Mouse (Mus musculus): ENCODE results near the gene Fos. TPM values are rescaled to one million over a fixed set of nuclear protein-coding genes. Genes with fewer than 3 reads are reported as not detected.
A peak's percentile ranks its signal among the peaks of the same experiment; 100 is the strongest.

The Fos gene
- polyA plus RNA-seq, 1 experiment, result 12.1 TPM

DNA sequence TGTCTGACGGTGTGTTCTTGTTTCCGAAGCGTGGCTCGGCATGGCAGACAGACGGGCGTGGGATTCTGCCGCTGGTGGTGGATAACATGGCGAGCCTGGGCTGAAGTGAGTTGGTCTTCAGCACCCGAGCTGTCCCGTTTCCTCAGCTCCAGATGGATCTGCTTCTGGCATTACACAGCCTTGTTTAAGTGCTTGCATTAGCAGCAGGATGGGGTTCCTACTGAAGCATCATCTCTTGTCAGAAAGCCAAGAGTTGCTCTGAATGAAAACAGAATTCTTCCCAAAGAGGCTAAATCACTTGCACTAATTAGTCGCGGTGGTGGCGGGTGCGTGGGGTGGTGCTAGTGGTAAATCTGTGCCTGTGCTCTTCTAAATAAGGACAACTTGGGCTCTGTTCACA, 5.8 kb upstream of the Fos start:
- 76% methylated on average over 14 of the region's 14 CpGs for WGBS
- peaks cover 16% of the 10 kb centered on the region for H3K27me3 ChIP-seq (ENCODE audit: control insufficient read depth, insufficient read depth, low read length)

DNA sequence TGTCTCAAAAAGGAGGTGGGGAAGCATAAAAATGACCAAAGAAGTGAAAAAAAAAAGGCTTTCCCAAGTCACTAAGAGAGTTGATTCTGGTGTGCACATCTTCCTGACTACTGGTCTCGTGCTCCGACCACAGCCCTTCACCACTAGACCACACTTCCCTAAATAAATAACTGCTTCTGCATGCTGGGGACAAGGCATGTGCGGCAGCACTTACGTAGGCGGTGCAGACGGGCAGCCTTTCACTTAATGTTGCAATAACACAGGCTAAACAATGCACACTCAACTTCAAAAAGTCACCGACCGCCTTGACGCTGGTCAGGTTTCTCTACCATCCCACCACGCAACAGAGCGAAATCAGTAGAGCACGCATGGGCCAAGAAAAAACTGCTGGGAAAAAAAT, 5.0 kb upstream of the Fos start:
- 7% methylated on average over 12 of the region's 12 CpGs for WGBS
- no peak overlapping the region for H3K4me3 ChIP-seq (ENCODE audit: control insufficient read depth, insufficient read depth, low read length)
- H3K36me3 ChIP-seq (ENCODE audit: control insufficient read depth, insufficient read depth, low read length), result no peaks in the 10 kb centered on the region
- TF ChIP-seq CTCF (IDR thresholded peaks at IDR 0.05; ENCODE audit: borderline replicate concordance, control insufficient read depth, extremely low read depth, insufficient read depth, low read length, poor library complexity) (no peak), POLR2A (IDR thresholded peaks at IDR 0.05; ENCODE audit: control insufficient read depth, extremely low read depth, insufficient read depth, low read length, poor library complexity) (no peak)
- H3K27me3 ChIP-seq (ENCODE audit: control insufficient read depth, insufficient read depth, low read length), result peaks cover 16% of the 10 kb centered on the region
- H3K27ac ChIP-seq (ENCODE audit: control insufficient read depth, insufficient read depth, low read length), result no peak overlapping the region
- no peak for DNase-seq
- H3K4me1 ChIP-seq (replicated peaks; ENCODE audit: control insufficient read depth, insufficient read depth, low read length), result peaks cover 16% of the 10 kb centered on the region

More for the DNA sequence above, 5.8 kb upstream of the Fos start:
- H3K27ac ChIP-seq (ENCODE audit: control insufficient read depth, insufficient read depth, low read length), result no peak overlapping the region
- no peaks in the 10 kb centered on the region for H3K36me3 ChIP-seq (ENCODE audit: control insufficient read depth, insufficient read depth, low read length)
- TF ChIP-seq POLR2A (IDR thresholded peaks at IDR 0.05; ENCODE audit: control insufficient read depth, extremely low read depth, insufficient read depth, low read length, poor library complexity) (no peak), CTCF (IDR thresholded peaks at IDR 0.05; ENCODE audit: borderline replicate concordance, control insufficient read depth, extremely low read depth, insufficient read depth, low read length, poor library complexity) (no peak)
- H3K4me1 ChIP-seq (replicated peaks; ENCODE audit: control insufficient read depth, insufficient read depth, low read length), result peaks cover 13% of the 10 kb centered on the region
- no peak for DNase-seq
- H3K4me3 ChIP-seq (ENCODE audit: control insufficient read depth, insufficient read depth, low read length), result no peak overlapping the region

DNA sequence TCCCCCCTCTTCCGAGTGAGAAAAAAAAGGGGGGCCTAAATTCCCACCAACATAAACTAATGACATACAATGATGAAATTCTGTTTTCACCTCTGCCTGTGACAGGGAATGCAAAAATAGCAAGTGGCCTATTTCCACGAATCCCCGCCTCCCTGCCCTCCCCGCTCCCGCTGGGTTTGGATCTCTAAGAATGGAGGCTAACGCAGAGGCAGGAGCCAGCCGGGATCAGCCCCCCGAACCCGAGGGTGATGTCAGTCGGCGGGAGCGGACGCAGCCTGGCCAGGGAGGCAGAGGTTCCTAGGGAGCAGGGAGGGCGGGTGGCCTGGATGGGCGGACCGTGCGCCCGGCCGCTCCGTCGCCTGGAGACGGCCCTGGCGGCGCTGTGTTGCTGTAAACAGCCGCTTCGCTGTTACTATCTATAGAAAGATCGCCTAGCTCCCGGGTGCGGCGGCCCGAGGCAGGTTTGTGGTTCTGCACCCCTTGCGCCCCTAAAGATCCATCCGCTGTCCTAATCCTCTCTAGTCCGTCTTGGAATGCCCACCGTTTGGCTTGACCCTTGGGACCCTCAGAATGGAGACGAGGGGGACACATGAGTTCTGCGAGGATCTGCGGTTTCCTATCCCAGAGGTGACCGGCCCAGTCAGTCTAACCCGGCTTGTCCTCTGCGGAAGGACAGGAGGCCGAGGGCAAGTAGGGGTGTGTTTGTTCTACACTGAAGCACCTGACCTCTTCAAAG, 1.6 kb upstream of the Fos start:
- 3% methylated on average over 42 of the region's 42 CpGs for WGBS
- peak; percentile 26 for DNase-seq
- no peak for TF ChIP-seq POLR2A (IDR thresholded peaks at IDR 0.05; ENCODE audit: control insufficient read depth, extremely low read depth, insufficient read depth, low read length, poor library complexity)
- 0 out of 2 replicates have a peak, but pooled peaks have one; percentile 26 for TF ChIP-seq CTCF (IDR thresholded peaks at IDR 0.05; ENCODE audit: borderline replicate concordance, control insufficient read depth, extremely low read depth, insufficient read depth, low read length, poor library complexity)

DNA sequence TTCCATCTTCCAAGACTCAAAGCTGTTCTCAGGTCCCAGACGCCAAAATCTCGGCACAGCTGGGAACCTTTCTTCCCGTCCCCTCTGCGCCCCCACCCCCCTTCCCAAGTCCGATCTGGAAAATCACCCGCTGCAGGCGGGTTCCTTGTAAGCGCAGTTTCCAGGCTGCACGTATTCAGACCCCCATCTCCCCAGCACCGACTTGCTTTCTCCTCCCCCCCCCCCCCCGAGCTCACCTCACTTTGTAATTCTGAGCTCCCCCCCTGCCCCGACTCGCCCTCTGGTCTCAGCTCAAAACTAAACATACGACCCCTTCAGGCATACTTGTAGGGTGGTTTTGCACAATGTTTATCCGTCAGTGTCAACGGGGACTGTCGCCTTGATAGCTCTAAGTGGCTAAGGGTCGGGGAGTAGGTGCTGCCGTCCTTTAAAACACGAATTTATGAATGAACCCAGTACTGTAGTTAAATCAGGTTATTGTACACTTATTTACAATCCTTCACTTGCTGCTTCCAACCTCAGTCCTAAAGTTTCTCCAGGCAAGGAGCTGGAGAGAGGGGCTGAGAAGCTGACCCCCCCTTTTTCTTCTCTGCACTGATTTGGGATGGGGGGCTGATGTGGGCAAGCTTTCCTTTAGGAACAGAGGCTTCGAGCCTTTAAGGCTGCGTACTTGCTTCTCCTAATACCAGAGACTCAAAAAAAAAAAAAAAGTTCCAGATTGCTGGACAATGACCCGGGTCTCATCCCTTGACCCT, 857 bp upstream of the Fos start:
- no peak for DNase-seq
- WGBS, result 1% methylated on average over 23 of the region's 23 CpGs
- TF ChIP-seq POLR2A (IDR thresholded peaks at IDR 0.05; ENCODE audit: control insufficient read depth, extremely low read depth, insufficient read depth, low read length, poor library complexity) (no peak), CTCF (IDR thresholded peaks at IDR 0.05; ENCODE audit: borderline replicate concordance, control insufficient read depth, extremely low read depth, insufficient read depth, low read length, poor library complexity) (no peak)

More for the DNA sequence above, 1.6 kb upstream of the Fos start:
- H3K36me3 ChIP-seq (ENCODE audit: control insufficient read depth, insufficient read depth, low read length), result no peaks in the 10 kb centered on the region
- H3K27me3 ChIP-seq (ENCODE audit: control insufficient read depth, insufficient read depth, low read length), result peaks cover 16% of the 10 kb centered on the region
- H3K27ac ChIP-seq (ENCODE audit: control insufficient read depth, insufficient read depth, low read length), result no peak overlapping the region
- H3K4me1 ChIP-seq (replicated peaks; ENCODE audit: control insufficient read depth, insufficient read depth, low read length), result peaks cover 23% of the 10 kb centered on the region
- H3K4me3 ChIP-seq (ENCODE audit: control insufficient read depth, insufficient read depth, low read length), result peak overlapping the region; percentile 30

DNA sequence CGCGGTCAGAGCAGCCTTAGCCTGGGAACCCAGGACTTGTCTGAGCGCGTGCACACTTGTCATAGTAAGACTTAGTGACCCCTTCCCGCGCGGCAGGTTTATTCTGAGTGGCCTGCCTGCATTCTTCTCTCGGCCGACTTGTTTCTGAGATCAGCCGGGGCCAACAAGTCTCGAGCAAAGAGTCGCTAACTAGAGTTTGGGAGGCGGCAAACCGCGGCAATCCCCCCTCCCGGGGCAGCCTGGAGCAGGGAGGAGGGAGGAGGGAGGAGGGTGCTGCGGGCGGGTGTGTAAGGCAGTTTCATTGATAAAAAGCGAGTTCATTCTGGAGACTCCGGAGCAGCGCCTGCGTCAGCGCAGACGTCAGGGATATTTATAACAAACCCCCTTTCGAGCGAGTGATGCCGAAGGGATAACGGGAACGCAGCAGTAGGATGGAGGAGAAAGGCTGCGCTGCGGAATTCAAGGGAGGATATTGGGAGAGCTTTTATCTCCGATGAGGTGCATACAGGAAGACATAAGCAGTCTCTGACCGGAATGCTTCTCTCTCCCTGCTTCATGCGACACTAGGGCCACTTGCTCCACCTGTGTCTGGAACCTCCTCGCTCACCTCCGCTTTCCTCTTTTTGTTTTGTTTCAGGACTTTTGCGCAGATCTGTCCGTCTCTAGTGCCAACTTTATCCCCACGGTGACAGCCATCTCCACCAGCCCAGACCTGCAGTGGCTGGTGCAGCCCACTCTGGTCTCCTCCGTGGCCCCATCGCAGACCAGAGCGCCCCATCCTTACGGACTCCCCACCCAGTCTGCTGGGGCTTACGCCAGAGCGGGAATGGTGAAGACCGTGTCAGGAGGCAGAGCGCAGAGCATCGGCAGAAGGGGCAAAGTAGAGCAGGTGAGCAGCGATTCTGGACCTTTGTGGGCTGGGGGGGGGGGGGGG, 875 bp downstream of the Fos start:
- peaks cover 11% of the 10 kb centered on the region for H3K27me3 ChIP-seq (ENCODE audit: control insufficient read depth, insufficient read depth, low read length)
- no peak overlapping the region for H3K27ac ChIP-seq (ENCODE audit: control insufficient read depth, insufficient read depth, low read length)
- no peaks in the 10 kb centered on the region for H3K36me3 ChIP-seq (ENCODE audit: control insufficient read depth, insufficient read depth, low read length)
- no peak for TF ChIP-seq POLR2A (IDR thresholded peaks at IDR 0.05; ENCODE audit: control insufficient read depth, extremely low read depth, insufficient read depth, low read length, poor library complexity)
- no peak for TF ChIP-seq CTCF (IDR thresholded peaks at IDR 0.05; ENCODE audit: borderline replicate concordance, control insufficient read depth, extremely low read depth, insufficient read depth, low read length, poor library complexity)
- H3K4me3 ChIP-seq (ENCODE audit: control insufficient read depth, insufficient read depth, low read length), result peak overlapping the region; percentile 74
- peaks cover 20% of the 10 kb centered on the region for H3K4me1 ChIP-seq (replicated peaks; ENCODE audit: control insufficient read depth, insufficient read depth, low read length)
- DNase-seq, result peak; percentile 52
- under 1% methylated on average over 49 of the region's 49 CpGs for WGBS

More for the DNA sequence above, 857 bp upstream of the Fos start:
- no peaks in the 10 kb centered on the region for H3K36me3 ChIP-seq (ENCODE audit: control insufficient read depth, insufficient read depth, low read length)
- H3K27ac ChIP-seq (ENCODE audit: control insufficient read depth, insufficient read depth, low read length), result no peak overlapping the region
- peaks cover 16% of the 10 kb centered on the region for H3K27me3 ChIP-seq (ENCODE audit: control insufficient read depth, insufficient read depth, low read length)
- peak overlapping the region; percentile 74 for H3K4me3 ChIP-seq (ENCODE audit: control insufficient read depth, insufficient read depth, low read length)
- peaks cover 23% of the 10 kb centered on the region for H3K4me1 ChIP-seq (replicated peaks; ENCODE audit: control insufficient read depth, insufficient read depth, low read length)
